Mouse (Mus musculus): ENCODE results near the gene Cep41. TPM values are rescaled to one million over a fixed set of nuclear protein-coding genes. Genes with fewer than 3 reads are reported as not detected.
A peak's percentile ranks its signal among the peaks of the same experiment; 100 is the strongest.

The Cep41 gene
- total and polyA plus RNA-seq, 2 experiments from 2014 or later, result 4.7 to 5.7 TPM

DNA sequence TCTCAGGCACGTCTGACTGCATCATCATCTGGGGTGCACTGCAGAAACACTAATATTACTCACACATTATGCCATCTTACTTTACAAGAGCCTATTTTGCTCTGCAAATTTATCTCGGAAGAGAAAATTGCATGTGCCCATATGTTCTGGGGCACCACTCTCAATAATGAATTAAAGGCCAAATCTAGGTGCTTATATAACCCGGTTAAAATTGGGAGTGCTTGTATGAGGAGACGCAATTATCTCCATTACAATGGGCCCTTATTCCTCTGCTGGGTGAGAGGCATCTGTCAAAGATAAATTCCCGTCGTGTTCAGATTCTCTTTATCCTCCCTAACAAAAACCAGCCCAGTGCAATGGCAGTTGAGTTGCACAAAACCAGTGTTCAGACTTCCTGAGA, 28.8 kb downstream of the Cep41 start:
- H3K4me1 ChIP-seq (ENCODE audit: control insufficient read depth, insufficient read depth), result no peaks in the 10 kb centered on the region; the same call in 1 of the 2 replicates
- no peaks in the 10 kb centered on the region for H3K9me3 ChIP-seq (replicated peaks; ENCODE audit: control insufficient read depth, low read length)
- no peak for ATAC-seq (ENCODE audit: insufficient read depth, low read depth)
- 35% methylated on average over 6 of the region's 6 CpGs for WGBS
- no peak for DNase-seq (ENCODE audit: low spot score)
- peak overlapping the region; percentile 35; the same call in 1 of the 2 replicates for H3K27ac ChIP-seq (ENCODE audit: low read depth)
- no peak overlapping the region for H3K4me3 ChIP-seq (ENCODE audit: low read depth, low read length)
- H3K4me2 ChIP-seq (ENCODE audit: low read depth, low read length), result no peak overlapping the region
- no peaks in the 10 kb centered on the region for H3K27me3 ChIP-seq (ENCODE audit: control insufficient read depth, insufficient read depth, low read length)
- TF ChIP-seq CTCF (IDR thresholded peaks at IDR 0.05; ENCODE audit: low read depth), result no peak
- TF ChIP-seq EP300 (IDR thresholded peaks at IDR 0.05; ENCODE audit: low read depth), result no peak
- no peaks in the 10 kb centered on the region for H3K36me3 ChIP-seq (replicated peaks; ENCODE audit: control insufficient read depth, insufficient read depth, low read length)
- no peak overlapping the region for H3K9ac ChIP-seq (replicated peaks; ENCODE audit: low read depth, low read length)

DNA sequence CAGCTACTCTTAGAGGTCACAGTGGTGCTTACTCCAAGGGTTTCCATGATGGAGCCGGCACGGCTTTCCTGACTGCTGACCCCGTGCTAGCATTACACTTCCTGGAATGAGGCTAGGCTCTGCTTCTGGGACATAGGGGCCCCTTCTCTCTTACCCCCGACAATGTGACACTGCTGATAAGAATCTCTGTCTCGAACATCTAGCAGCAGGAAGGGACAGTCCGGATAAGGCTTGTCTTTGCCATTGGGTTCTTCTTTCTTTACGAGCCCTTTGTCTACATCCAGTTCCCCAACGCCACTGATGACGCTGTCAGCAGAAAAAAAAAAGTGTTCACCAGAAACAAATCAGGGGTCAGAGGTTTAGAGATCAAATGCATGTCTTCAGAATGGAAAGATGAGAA, 34.9 kb downstream of the Cep41 start:
- 57% methylated on average over 9 of the region's 9 CpGs for WGBS
- no peak for ATAC-seq (ENCODE audit: insufficient read depth, low read depth)
- H3K4me1 ChIP-seq (ENCODE audit: control insufficient read depth, insufficient read depth), result no peaks in the 10 kb centered on the region
- no peak overlapping the region for H3K9ac ChIP-seq (replicated peaks; ENCODE audit: low read depth, low read length)
- peaks cover 7% of the 10 kb centered on the region; the same call in 1 of the 2 replicates for H3K36me3 ChIP-seq (replicated peaks; ENCODE audit: control insufficient read depth, insufficient read depth, low read length)
- no peaks in the 10 kb centered on the region for H3K9me3 ChIP-seq (replicated peaks; ENCODE audit: control insufficient read depth, low read length)
- H3K27me3 ChIP-seq (ENCODE audit: control insufficient read depth, insufficient read depth, low read length), result no peaks in the 10 kb centered on the region
- no peak overlapping the region for H3K27ac ChIP-seq (ENCODE audit: low read depth)
- TF ChIP-seq CTCF (IDR thresholded peaks at IDR 0.05; ENCODE audit: low read depth), result no peak
- no peak for TF ChIP-seq EP300 (IDR thresholded peaks at IDR 0.05; ENCODE audit: low read depth)
- no peak for DNase-seq (ENCODE audit: low spot score)
- H3K4me2 ChIP-seq (ENCODE audit: low read depth, low read length), result no peak overlapping the region
- H3K4me3 ChIP-seq (ENCODE audit: low read depth, low read length), result no peak overlapping the region

GRCm38 (mm10) chr6:30657279-30657678, 36.3 kb downstream of the Cep41 start:
- ATAC-seq (ENCODE audit: insufficient read depth, low read depth), result no peak
- Histone ChIP-seq H3K27me3 (ENCODE audit: control insufficient read depth, insufficient read depth, low read length) (no peaks in the 10 kb centered on the region), H3K36me3 (replicated peaks; ENCODE audit: control insufficient read depth, insufficient read depth, low read length) (peaks cover 7% of the 10 kb centered on the region; the same call in 1 of the 2 replicates), H3K9me3 (replicated peaks; ENCODE audit: control insufficient read depth, low read length) (no peaks in the 10 kb centered on the region), H3K27ac (ENCODE audit: low read depth) (no peak overlapping the region), H3K4me1 (ENCODE audit: control insufficient read depth, insufficient read depth) (no peaks in the 10 kb centered on the region), H3K4me2 (ENCODE audit: low read depth, low read length) (no peak overlapping the region), H3K9ac (replicated peaks; ENCODE audit: low read depth, low read length) (no peak overlapping the region), H3K4me3 (ENCODE audit: low read depth, low read length) (no peak overlapping the region)
- DNase-seq (ENCODE audit: low spot score), result no peak
- TF ChIP-seq CTCF (IDR thresholded peaks at IDR 0.05; ENCODE audit: low read depth) (no peak), EP300 (IDR thresholded peaks at IDR 0.05; ENCODE audit: low read depth) (no peak)
- 95% methylated on average over 12 of the region's 12 CpGs for WGBS

- no peak overlapping the region for H3K9ac ChIP-seq (replicated peaks; ENCODE audit: low read depth, low read length)
- TF ChIP-seq EP300 (IDR thresholded peaks at IDR 0.05; ENCODE audit: low read depth), result no peak
- TF ChIP-seq CTCF (IDR thresholded peaks at IDR 0.05; ENCODE audit: low read depth), result no peak
Measured at GRCm38 (mm10) chr6:30654932-30655331, 38.6 kb downstream of the Cep41 start.

GRCm38 (mm10) chr6:30654402-30654859, 39.1 kb downstream of the Cep41 start:
- H3K4me3 ChIP-seq (ENCODE audit: low read depth, low read length), result no peak overlapping the region
- H3K9me3 ChIP-seq (replicated peaks; ENCODE audit: control insufficient read depth, low read length), result no peaks in the 10 kb centered on the region
- no peaks in the 10 kb centered on the region for H3K27me3 ChIP-seq (ENCODE audit: control insufficient read depth, insufficient read depth, low read length)
- no peak for TF ChIP-seq CTCF (IDR thresholded peaks at IDR 0.05; ENCODE audit: low read depth)
- TF ChIP-seq EP300 (IDR thresholded peaks at IDR 0.05; ENCODE audit: low read depth), result no peak
- peaks cover 4% of the 10 kb centered on the region for H3K4me1 ChIP-seq (ENCODE audit: control insufficient read depth, insufficient read depth)
- no peak overlapping the region for H3K27ac ChIP-seq (ENCODE audit: low read depth)
- DNase-seq (ENCODE audit: low spot score) (no peak), ATAC-seq (ENCODE audit: insufficient read depth, low read depth) (no peak)
- no peak overlapping the region for H3K4me2 ChIP-seq (ENCODE audit: low read depth, low read length)
- WGBS, result 78% methylated on average over 6 of the region's 6 CpGs
- no peak overlapping the region for H3K9ac ChIP-seq (replicated peaks; ENCODE audit: low read depth, low read length)
- H3K36me3 ChIP-seq (replicated peaks; ENCODE audit: control insufficient read depth, insufficient read depth, low read length), result peaks cover 7% of the 10 kb centered on the region; the same call in 1 of the 2 replicates

More at GRCm38 (mm10) chr6:30654932-30655331, 38.6 kb downstream of the Cep41 start:
- H3K4me2 ChIP-seq (ENCODE audit: low read depth, low read length), result no peak overlapping the region
- no peaks in the 10 kb centered on the region for H3K27me3 ChIP-seq (ENCODE audit: control insufficient read depth, insufficient read depth, low read length)
- no peak for DNase-seq (ENCODE audit: low spot score)
- no peak overlapping the region for H3K4me3 ChIP-seq (ENCODE audit: low read depth, low read length)
- 94% methylated on average over 3 of the region's 3 CpGs for WGBS
- H3K4me1 ChIP-seq (ENCODE audit: control insufficient read depth, insufficient read depth), result no peaks in the 10 kb centered on the region
- no peaks in the 10 kb centered on the region for H3K9me3 ChIP-seq (replicated peaks; ENCODE audit: control insufficient read depth, low read length)
- H3K36me3 ChIP-seq (replicated peaks; ENCODE audit: control insufficient read depth, insufficient read depth, low read length), result peaks cover 7% of the 10 kb centered on the region; the same call in 1 of the 2 replicates
- no peak overlapping the region for H3K27ac ChIP-seq (ENCODE audit: low read depth)
- ATAC-seq (ENCODE audit: insufficient read depth, low read depth), result no peak

GRCm38 (mm10) chr6:30653518-30653917, 40.0 kb downstream of the Cep41 start:
- no peak for DNase-seq (ENCODE audit: low spot score)
- WGBS, result 76% methylated on average over 6 of the region's 6 CpGs
- Histone ChIP-seq H3K9me3 (replicated peaks; ENCODE audit: control insufficient read depth, low read length) (no peaks in the 10 kb centered on the region), H3K27me3 (ENCODE audit: control insufficient read depth, insufficient read depth, low read length) (no peaks in the 10 kb centered on the region), H3K4me3 (ENCODE audit: low read depth, low read length) (no peak overlapping the region), H3K9ac (replicated peaks; ENCODE audit: low read depth, low read length) (no peak overlapping the region), H3K36me3 (replicated peaks; ENCODE audit: control insufficient read depth, insufficient read depth, low read length) (peaks cover 7% of the 10 kb centered on the region; the same call in 1 of the 2 replicates), H3K27ac (ENCODE audit: low read depth) (peak overlapping the region; percentile 68; the same call in 1 of the 2 replicates), H3K4me2 (ENCODE audit: low read depth, low read length) (no peak overlapping the region), H3K4me1 (ENCODE audit: control insufficient read depth, insufficient read depth) (peaks cover 10% of the 10 kb centered on the region)
- no peak for ATAC-seq (ENCODE audit: insufficient read depth, low read depth)
- TF ChIP-seq EP300 (IDR thresholded peaks at IDR 0.05; ENCODE audit: low read depth), result no peak
